Mouse (Mus musculus) ES-E14 (cell line): ENCODE measurements around the gene Rnf103.

Experiments
- CHD2 ChIP-seq: IDR thresholded peaks from 2 replicates; pipeline ENCODE4 v1.6.1; 2014; ENCODE audit warnings: mild to moderate bottlenecking, low read depth, low read length, inconsistent platforms
- ZC3H11A ChIP-seq: IDR thresholded peaks from 2 replicates; pipeline ENCODE4 v1.6.1; 2012; ENCODE audit warnings: low read depth, mild to moderate bottlenecking, inconsistent platforms, low read length, borderline replicate concordance
- ZNF384 ChIP-seq: IDR thresholded peaks from 2 replicates; pipeline ENCODE4 v1.6.1; 2012; ENCODE audit warnings: low read depth, low read length, inconsistent platforms

DNA sequence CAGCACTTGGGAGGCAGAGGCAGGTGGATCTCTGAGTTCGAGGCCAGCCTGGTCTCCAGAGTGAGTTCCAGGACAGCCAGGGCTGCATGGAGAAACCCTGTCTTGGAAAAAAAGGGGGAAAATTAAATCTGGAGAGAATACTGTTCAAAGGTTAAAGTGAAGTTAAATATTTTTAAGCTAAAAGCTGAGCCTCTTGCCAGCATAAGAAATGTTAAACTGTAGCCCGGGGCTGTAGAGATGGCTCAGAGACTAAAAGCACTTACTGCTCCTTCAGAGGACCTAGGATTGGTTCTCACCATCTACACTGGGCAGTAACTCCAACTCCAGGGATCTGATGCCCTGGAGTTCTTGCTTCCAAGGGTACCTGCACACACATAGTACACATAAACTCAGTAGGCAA, 63.1 kb downstream of the Rnf103 start:
- no peak for TF ChIP-seq ZNF384
- TF ChIP-seq ZC3H11A, result no peak
- no peak for TF ChIP-seq CHD2
